Mouse (Mus musculus): Measurements from ENCODE around the gene Kctd12.

GRCm38 (mm10) chr14:103029203-103029602, 46.8 kb upstream of the Kctd12 start:
- TF ChIP-seq MYOD1 (IDR thresholded peaks at IDR 0.05; ENCODE audit: control insufficient read depth in 1 of 3, insufficient read length in 2 of 3, low read depth in 2 of 3) (no peak), POLR2A (IDR thresholded peaks at IDR 0.05; ENCODE audit: insufficient read length, low read depth) (no peak), CEBPB (IDR thresholded peaks at IDR 0.05; ENCODE audit: insufficient read depth, poor library complexity, severe bottlenecking) (no peak), USF1 (IDR thresholded peaks at IDR 0.05; ENCODE audit: low read depth) (no peak), MAX (IDR thresholded peaks at IDR 0.05; ENCODE audit: low read depth) (no peak), TCF12 (IDR thresholded peaks at IDR 0.05; ENCODE audit: insufficient read depth, poor library complexity, severe bottlenecking) (no peak), POLR2AphosphoS2 (IDR thresholded peaks at IDR 0.05; ENCODE audit: insufficient read length, low read depth) (no peak), E2F4 (IDR thresholded peaks at IDR 0.05; ENCODE audit: insufficient read depth) (no peak), MYOG (IDR thresholded peaks at IDR 0.05; ENCODE audit: control insufficient read depth in 1 of 3, insufficient read depth in 1 of 3, insufficient read length in 2 of 3, low read depth in 2 of 3) (no peak), SRF (IDR thresholded peaks at IDR 0.05; ENCODE audit: control insufficient read depth, insufficient read length, low read depth) (no peak), TCF3 (IDR thresholded peaks at IDR 0.05; ENCODE audit: insufficient read length, low read depth) (no peak), REST (IDR thresholded peaks at IDR 0.05; ENCODE audit: insufficient read depth, insufficient read length) (no peak)
